Mouse (Mus musculus): ENCODE results near the gene Dap. TPM values are rescaled to one million over a fixed set of nuclear protein-coding genes. Genes with fewer than 3 reads are reported as not detected.

The Dap gene
- polyA plus RNA-seq, 1 experiment from 2014 or later, result 59.4 TPM

DNA sequence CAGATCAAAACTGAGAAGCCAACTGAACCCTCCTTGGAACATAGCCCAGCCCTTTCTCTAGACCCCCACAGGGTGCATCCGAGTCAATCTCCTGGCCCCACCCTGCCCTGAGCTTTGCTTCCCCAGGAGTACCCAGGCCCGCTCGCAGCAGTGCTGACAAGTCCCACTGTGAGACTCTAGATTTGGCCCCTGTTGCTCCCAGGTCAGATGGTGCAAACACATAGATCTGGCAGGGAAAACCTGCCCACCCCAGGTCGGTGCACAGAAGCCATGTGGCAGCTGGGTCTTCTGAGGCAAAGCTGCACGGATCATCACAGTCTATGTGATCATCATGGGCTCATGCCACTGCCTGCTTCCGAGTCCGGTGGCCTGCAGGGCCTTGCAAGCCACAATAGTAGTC, 48.6 kb downstream of the Dap start:
- Histone ChIP-seq H3K4me2 (replicated peaks) (no peak overlapping the region), H3K27ac (no peak overlapping the region), H3K36me3 (no peaks in the 10 kb centered on the region), H3K4me3 (no peak overlapping the region), H3K4me1 (no peaks in the 10 kb centered on the region), H3K27me3 (no peaks in the 10 kb centered on the region), H3K9ac (no peak overlapping the region), H3K9me3 (replicated peaks) (no peaks in the 10 kb centered on the region)
- 88% methylated on average over 7 of the region's 7 CpGs for WGBS
- ATAC-seq (ENCODE audit: low FRiP score), result no peak

GRCm38 (mm10) chr15:31273509-31273908, 49.4 kb downstream of the Dap start:
- Histone ChIP-seq H3K36me3 (no peaks in the 10 kb centered on the region), H3K27ac (no peak overlapping the region), H3K4me2 (replicated peaks) (no peak overlapping the region), H3K9me3 (replicated peaks) (no peaks in the 10 kb centered on the region), H3K4me3 (no peak overlapping the region), H3K27me3 (no peaks in the 10 kb centered on the region), H3K4me1 (no peaks in the 10 kb centered on the region), H3K9ac (no peak overlapping the region)
- ATAC-seq (ENCODE audit: low FRiP score), result no peak
- 82% methylated on average over 10 of the region's 10 CpGs for WGBS

DNA sequence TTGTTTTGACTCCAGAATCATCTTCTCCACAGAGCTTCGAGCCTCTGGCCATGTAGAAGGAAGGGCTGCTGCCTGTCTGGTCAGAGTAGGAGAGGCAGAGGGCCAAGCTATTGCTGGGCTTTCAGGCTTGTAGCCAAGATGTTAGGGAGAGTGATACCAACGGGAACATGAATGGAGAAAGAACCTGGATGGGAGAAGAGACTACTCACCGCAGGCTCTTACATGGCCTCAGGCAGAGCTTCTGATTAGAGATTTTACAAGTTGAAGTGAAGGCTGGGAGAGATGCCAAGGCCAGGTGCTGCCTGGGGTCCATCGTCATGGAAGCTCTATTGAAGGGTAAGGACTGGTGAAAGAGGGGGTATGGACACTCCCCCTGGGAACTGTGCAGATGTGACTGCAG, 54.0 kb downstream of the Dap start:
- no peak for ATAC-seq (ENCODE audit: low FRiP score)
- H3K4me3 ChIP-seq, result no peak overlapping the region
- 66% methylated on average over 4 of the region's 4 CpGs for WGBS

DNA sequence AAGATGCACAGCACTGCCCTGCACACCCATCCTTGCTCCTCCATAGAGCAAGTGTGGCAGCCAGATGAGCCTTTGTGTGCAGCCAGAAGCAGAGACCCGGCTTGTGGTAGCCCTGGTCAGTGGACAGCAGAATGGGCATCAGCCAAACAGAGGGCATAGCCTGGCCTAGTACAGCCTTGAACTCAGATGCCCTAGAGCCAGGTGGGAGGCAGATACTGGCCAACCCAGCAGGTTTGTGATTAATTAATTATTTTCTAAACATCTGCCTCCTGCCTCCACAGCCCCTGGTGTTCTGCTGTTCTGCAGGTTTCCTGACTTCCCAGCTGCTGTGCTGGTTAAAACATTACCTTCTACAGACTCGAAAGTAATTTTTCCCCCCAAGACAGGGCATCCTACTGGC, 55.0 kb downstream of the Dap start:
- Histone ChIP-seq H3K9me3 (replicated peaks) (no peaks in the 10 kb centered on the region), H3K27me3 (no peaks in the 10 kb centered on the region), H3K4me1 (no peaks in the 10 kb centered on the region), H3K4me2 (replicated peaks) (no peak overlapping the region), H3K9ac (no peak overlapping the region), H3K36me3 (no peaks in the 10 kb centered on the region), H3K4me3 (no peak overlapping the region), H3K27ac (no peak overlapping the region)
- 75% methylated on average over 2 of the region's 2 CpGs for WGBS
- ATAC-seq (ENCODE audit: low FRiP score), result no peak

More for the DNA sequence above, 54.0 kb downstream of the Dap start:
- Histone ChIP-seq H3K27ac (no peak overlapping the region), H3K4me2 (replicated peaks) (no peak overlapping the region), H3K36me3 (no peaks in the 10 kb centered on the region), H3K4me1 (no peaks in the 10 kb centered on the region), H3K27me3 (no peaks in the 10 kb centered on the region), H3K9ac (no peak overlapping the region), H3K9me3 (replicated peaks) (no peaks in the 10 kb centered on the region)

- WGBS, result 72% methylated on average over 6 of the region's 6 CpGs
- H3K4me2 ChIP-seq (replicated peaks), result no peak overlapping the region
- no peak overlapping the region for H3K27ac ChIP-seq
- H3K27me3 ChIP-seq, result no peaks in the 10 kb centered on the region
- no peaks in the 10 kb centered on the region for H3K36me3 ChIP-seq
- H3K9me3 ChIP-seq (replicated peaks), result no peaks in the 10 kb centered on the region
- no peak overlapping the region for H3K4me3 ChIP-seq
- H3K4me1 ChIP-seq, result no peaks in the 10 kb centered on the region
- no peak overlapping the region for H3K9ac ChIP-seq
- ATAC-seq (ENCODE audit: low FRiP score), result no peak
Observed at GRCm38 (mm10) chr15:31279577-31280004, 55.5 kb downstream of the Dap start.

- ATAC-seq (ENCODE audit: low FRiP score), result no peak
- Histone ChIP-seq H3K9ac (no peak overlapping the region), H3K27ac (no peak overlapping the region), H3K27me3 (no peaks in the 10 kb centered on the region), H3K4me3 (no peak overlapping the region), H3K4me2 (replicated peaks) (no peak overlapping the region), H3K4me1 (no peaks in the 10 kb centered on the region), H3K36me3 (no peaks in the 10 kb centered on the region), H3K9me3 (replicated peaks) (no peaks in the 10 kb centered on the region)
- 77% methylated on average over 5 of the region's 5 CpGs for WGBS
Observed at GRCm38 (mm10) chr15:31280059-31280458, 55.9 kb downstream of the Dap start.

- no peaks in the 10 kb centered on the region for H3K27me3 ChIP-seq
- no peak overlapping the region for H3K27ac ChIP-seq
- no peak overlapping the region for H3K4me2 ChIP-seq (replicated peaks)
- H3K9me3 ChIP-seq (replicated peaks), result no peaks in the 10 kb centered on the region
- no peak overlapping the region for H3K9ac ChIP-seq
- no peak overlapping the region for H3K4me3 ChIP-seq
- no peaks in the 10 kb centered on the region for H3K36me3 ChIP-seq
- WGBS, result 78% methylated on average over 2 of the region's 2 CpGs
- no peak for ATAC-seq (ENCODE audit: low FRiP score)
- H3K4me1 ChIP-seq, result no peaks in the 10 kb centered on the region
Observed at GRCm38 (mm10) chr15:31280683-31281082, 56.6 kb downstream of the Dap start.

DNA sequence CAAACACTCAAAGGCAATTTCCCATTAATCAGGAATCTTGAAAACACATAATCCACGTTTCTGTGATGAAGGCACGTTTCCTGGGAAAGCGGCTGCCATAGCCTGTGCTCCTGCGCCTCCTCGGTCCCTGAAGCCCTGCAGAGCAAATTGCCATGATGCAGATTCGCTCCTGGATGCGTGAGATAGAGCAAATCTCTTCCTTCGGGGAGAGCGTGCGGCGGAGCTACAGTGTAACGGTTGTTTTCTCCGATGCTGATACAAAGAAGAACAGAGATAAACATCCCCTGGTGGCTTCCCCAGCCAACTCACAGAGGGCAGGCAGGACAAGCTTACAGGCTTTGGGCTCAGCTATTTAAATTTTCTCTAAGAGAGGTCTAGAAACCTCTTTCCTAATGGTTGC, 57.7 kb downstream of the Dap start:
- H3K36me3 ChIP-seq, result no peaks in the 10 kb centered on the region
- H3K4me2 ChIP-seq (replicated peaks), result no peak overlapping the region
- no peaks in the 10 kb centered on the region for H3K27me3 ChIP-seq
- H3K9me3 ChIP-seq (replicated peaks), result no peaks in the 10 kb centered on the region
- no peak overlapping the region for H3K9ac ChIP-seq
- ATAC-seq (ENCODE audit: low FRiP score), result no peak
- H3K4me3 ChIP-seq, result no peak overlapping the region
- no peak overlapping the region for H3K27ac ChIP-seq
- no peaks in the 10 kb centered on the region for H3K4me1 ChIP-seq
- 68% methylated on average over 13 of the region's 13 CpGs for WGBS

- Histone ChIP-seq H3K9ac (no peak overlapping the region), H3K27me3 (no peaks in the 10 kb centered on the region), H3K27ac (no peak overlapping the region), H3K4me2 (replicated peaks) (no peak overlapping the region), H3K4me3 (no peak overlapping the region), H3K36me3 (no peaks in the 10 kb centered on the region), H3K9me3 (replicated peaks) (no peaks in the 10 kb centered on the region), H3K4me1 (no peaks in the 10 kb centered on the region)
- ATAC-seq (ENCODE audit: low FRiP score), result no peak
- WGBS, result 83% methylated on average over 3 of the region's 3 CpGs
Observed at GRCm38 (mm10) chr15:31282353-31282752, 58.2 kb downstream of the Dap start.

DNA sequence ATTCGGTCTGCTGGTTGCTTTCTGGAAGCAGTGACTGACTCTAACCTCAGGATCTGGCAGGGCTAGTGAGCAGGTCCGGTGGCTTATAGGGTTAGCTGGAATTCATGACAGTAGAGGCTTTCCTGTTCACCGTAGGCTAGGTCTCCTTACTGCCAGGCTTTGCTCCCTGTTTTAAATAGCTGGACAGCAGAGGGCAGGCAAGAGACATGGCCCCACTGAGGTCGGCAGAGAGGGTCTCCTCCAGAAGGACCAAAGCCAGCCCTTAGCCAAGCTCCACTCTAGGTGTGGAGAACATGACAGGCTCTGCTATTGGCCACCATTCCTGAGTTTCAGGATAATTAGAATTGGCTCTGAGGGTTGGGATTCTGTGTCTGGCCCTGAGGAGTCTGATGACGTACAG, 60.0 kb downstream of the Dap start:
- Histone ChIP-seq H3K9me3 (replicated peaks) (no peaks in the 10 kb centered on the region), H3K4me1 (no peaks in the 10 kb centered on the region), H3K36me3 (no peaks in the 10 kb centered on the region), H3K27ac (no peak overlapping the region), H3K27me3 (no peaks in the 10 kb centered on the region), H3K4me2 (replicated peaks) (no peak overlapping the region), H3K9ac (no peak overlapping the region), H3K4me3 (no peak overlapping the region)
- WGBS, result 67% methylated on average over 5 of the region's 5 CpGs
- ATAC-seq (ENCODE audit: low FRiP score), result 0 out of 2 replicates have a peak, but pooled peaks have one; percentile 7

GRCm38 (mm10) chr15:31284922-31285631, 61.0 kb downstream of the Dap start:
- Histone ChIP-seq H3K9ac (no peak overlapping the region), H3K4me1 (no peaks in the 10 kb centered on the region), H3K4me3 (no peak overlapping the region), H3K9me3 (replicated peaks) (no peaks in the 10 kb centered on the region), H3K4me2 (replicated peaks) (no peak overlapping the region), H3K27me3 (no peaks in the 10 kb centered on the region), H3K36me3 (no peaks in the 10 kb centered on the region), H3K27ac (no peak overlapping the region)
- ATAC-seq (ENCODE audit: low FRiP score), result no peak
- WGBS, result 88% methylated on average over 17 of the region's 17 CpGs

DNA sequence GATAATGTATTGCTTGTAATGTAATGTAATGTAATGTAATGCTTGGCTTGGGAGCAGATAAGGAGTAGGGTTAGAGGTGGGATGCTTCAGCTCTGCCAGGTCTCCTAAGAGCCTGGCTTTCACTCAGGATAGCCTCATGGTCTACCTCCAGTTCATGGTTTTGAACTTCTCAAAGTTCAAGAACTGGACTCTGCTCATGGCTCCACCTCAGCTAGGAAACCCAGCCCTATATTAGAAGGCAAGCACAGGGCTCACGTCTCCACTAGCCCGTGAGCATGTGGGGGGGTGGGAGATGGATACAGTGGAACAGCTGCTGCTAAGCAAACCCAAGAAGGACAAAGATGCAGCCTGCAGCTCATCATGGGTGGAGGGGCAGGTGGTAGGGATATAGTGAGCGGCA, 61.6 kb downstream of the Dap start:
- H3K9me3 ChIP-seq (replicated peaks), result no peaks in the 10 kb centered on the region
- no peaks in the 10 kb centered on the region for H3K36me3 ChIP-seq
- 88% methylated on average over 3 of the region's 3 CpGs for WGBS
- H3K4me1 ChIP-seq, result no peaks in the 10 kb centered on the region
- no peaks in the 10 kb centered on the region for H3K27me3 ChIP-seq
- no peak overlapping the region for H3K4me3 ChIP-seq
- no peak overlapping the region for H3K9ac ChIP-seq
- ATAC-seq (ENCODE audit: low FRiP score), result no peak
- no peak overlapping the region for H3K4me2 ChIP-seq (replicated peaks)
- no peak overlapping the region for H3K27ac ChIP-seq

GRCm38 (mm10) chr15:31292627-31293026, 68.5 kb downstream of the Dap start:
- H3K4me2 ChIP-seq (replicated peaks), result no peak overlapping the region
- peaks cover 16% of the 10 kb centered on the region for H3K27me3 ChIP-seq
- H3K9ac ChIP-seq, result no peak overlapping the region
- WGBS, result 32% methylated on average over 3 of the region's 3 CpGs
- H3K4me3 ChIP-seq, result no peak overlapping the region
- no peak for ATAC-seq (ENCODE audit: low FRiP score)
- H3K9me3 ChIP-seq (replicated peaks), result no peaks in the 10 kb centered on the region
- H3K4me1 ChIP-seq, result peaks cover 14% of the 10 kb centered on the region
- H3K36me3 ChIP-seq, result no peaks in the 10 kb centered on the region
- no peak overlapping the region for H3K27ac ChIP-seq
